Mouse (Mus musculus) forebrain, embryonic 15.5 days (tissue): ENCODE results near the gene Prkca. TPM values are rescaled to one million over a fixed set of nuclear protein-coding genes. Genes with fewer than 3 reads are reported as not detected.

ENCODE experiments used
- ATAC-seq: fragments of 200-750 bp; cut with Nextera tagmentation; replicated peaks from 2 replicates; pipeline ENCODE4 v1.8.0; 2017; ENCODE audit warnings: mild to moderate bottlenecking, moderate TSS enrichment, moderate library complexity
- H3K27ac ChIP-seq: fragments of 300-500 bp; sonication (generic); replicated peaks from 2 replicates; pipeline ENCODE4 v1.5.1; 2015; ENCODE audit warnings: mild to moderate bottlenecking, inconsistent platforms
- H3K27me3 ChIP-seq: fragments of 300-500 bp; sonication (generic); 2 replicates; pipeline ENCODE4 v1.6.1; 2015; ENCODE audit warnings: inconsistent platforms
- H3K36me3 ChIP-seq: fragments of 300-500 bp; sonication (generic); 2 replicates; pipeline ENCODE4 v1.6.1; 2015; ENCODE audit warnings: mild to moderate bottlenecking, inconsistent platforms
- H3K4me1 ChIP-seq: fragments of 300-500 bp; sonication (generic); 2 replicates; pipeline ENCODE4 v1.6.1; 2015; ENCODE audit warnings: inconsistent platforms
- H3K4me2 ChIP-seq: fragments of 300-500 bp; sonication (generic); replicated peaks from 2 replicates; pipeline ENCODE4 v1.6.1; 2015; ENCODE audit warnings: mild to moderate bottlenecking, inconsistent platforms
- H3K4me3 ChIP-seq: fragments of 300-500 bp; sonication (generic); 2 replicates; pipeline ENCODE4 v1.5.1; 2015; ENCODE audit warnings: mild to moderate bottlenecking, inconsistent platforms
- H3K9ac ChIP-seq: fragments of 300-500 bp; sonication (generic); replicated peaks from 2 replicates; pipeline ENCODE4 v1.6.1; 2015; ENCODE audit warnings: mild to moderate bottlenecking, inconsistent platforms
- H3K9me3 ChIP-seq: fragments of 300-500 bp; sonication (generic); 2 replicates; pipeline ENCODE4 v1.6.1; 2016; ENCODE audit warnings: inconsistent platforms
- whole genome bisulfite sequencing: fragments of 180-500 bp; shearing (Covaris S2); methylation state at CpG from one replicate; pipeline ENCODE4 v1.1.7; 2015; ENCODE audit warnings: mixed read lengths; 5-methylcytosine and 5-hydroxymethylcytosine counted together
- microRNA-seq: library from miRNA; unstranded; fragments of <30 nt; microRNA quantifications from one replicate; pipeline ENCODE4, GENCODE M21; 2016
- polyA plus RNA-seq: library from polyadenylated mRNA; unstranded; fragments of >200 nt; fragmentation: Nextera tagmentation; extraction: Ambion mirVana; gene quantifications from 2 replicates; pipeline ENCODE4 v1.2.1, GENCODE M21; 2015

The Prkca gene
- polyA plus RNA-seq, 1 experiment from 2014 or later = 8.0 TPM

DNA sequence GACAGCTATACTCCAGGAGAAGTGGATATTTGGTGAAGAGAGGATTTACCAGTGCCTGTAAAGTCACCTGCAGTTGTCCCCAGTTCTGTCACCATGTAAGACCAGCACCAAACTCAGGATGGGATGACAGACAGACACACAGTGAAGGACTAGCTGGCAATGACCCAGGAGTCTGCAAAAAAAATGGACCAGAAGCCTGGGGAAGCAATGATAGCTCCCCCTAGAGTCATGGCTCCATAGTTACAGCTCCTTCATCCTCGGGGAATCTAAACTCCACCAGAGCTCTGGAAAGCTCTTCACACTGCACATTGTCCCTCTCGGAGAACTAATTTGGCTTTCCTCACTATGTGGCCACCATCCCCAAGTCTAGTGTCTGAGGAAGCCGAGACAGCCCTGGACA lies 430.4 kb downstream of the Prkca start:
- no peak overlapping the region for H3K27ac ChIP-seq
- H3K4me3 ChIP-seq = no peak overlapping the region
- no peak overlapping the region for H3K4me2 ChIP-seq
- H3K27me3 ChIP-seq = peaks cover 11% of the 10 kb centered on the region; the same call in 1 of the 2 replicates
- H3K9ac ChIP-seq = no peak overlapping the region
- no peak for ATAC-seq
- no peaks in the 10 kb centered on the region for H3K9me3 ChIP-seq
- no peaks in the 10 kb centered on the region for H3K36me3 ChIP-seq
- H3K4me1 ChIP-seq = peaks cover 23% of the 10 kb centered on the region
- WGBS = 48% methylated on average over 3 of the region's 3 CpGs

- Histone ChIP-seq H3K9me3 (no peaks in the 10 kb centered on the region), H3K4me3 (no peak overlapping the region), H3K36me3 (no peaks in the 10 kb centered on the region), H3K4me1 (peaks cover 15% of the 10 kb centered on the region; the same call in 1 of the 2 replicates), H3K27ac (no peak overlapping the region), H3K27me3 (no peaks in the 10 kb centered on the region), H3K4me2 (no peak overlapping the region), H3K9ac (no peak overlapping the region)
- ATAC-seq = no peak
- 47% methylated on average over 9 of the region's 9 CpGs for WGBS
These were observed 438.4 kb downstream of the Prkca start for GRCm38 (mm10) chr11:107905364-107905763.

DNA sequence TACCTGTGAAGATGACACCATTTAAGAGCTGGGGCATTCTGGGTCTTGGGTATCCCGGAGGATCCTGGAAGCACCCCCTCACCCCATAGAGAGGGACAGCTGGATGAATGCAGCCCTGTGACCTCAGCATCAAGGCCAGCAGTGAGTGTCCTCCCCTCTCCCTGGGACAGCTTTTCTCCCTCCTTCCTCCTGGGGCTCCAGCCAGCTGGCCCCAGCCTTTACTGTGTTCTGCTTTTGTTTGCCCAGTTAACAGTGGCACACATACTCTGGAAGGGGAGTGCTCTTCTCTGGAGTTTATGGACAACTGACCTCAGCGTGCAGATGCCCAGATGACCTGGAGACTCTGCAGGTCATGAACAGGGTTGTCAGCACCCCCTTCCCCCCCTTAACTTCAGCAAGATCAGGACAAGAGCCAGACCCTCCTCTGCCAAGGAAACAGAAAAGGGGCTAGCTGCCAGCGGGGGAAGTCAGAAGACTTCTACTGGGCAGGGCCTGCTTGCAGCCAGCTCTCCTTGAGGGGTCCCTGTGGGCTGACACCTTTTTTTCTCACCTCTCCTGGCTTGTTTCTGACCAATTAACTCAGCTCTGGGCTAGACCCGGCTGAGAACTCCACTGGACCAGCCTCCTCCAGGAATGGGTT lies 439.6 kb downstream of the Prkca start:
- WGBS = 44% methylated on average over 4 of the region's 4 CpGs
- H3K9ac ChIP-seq = no peak overlapping the region
- no peaks in the 10 kb centered on the region for H3K36me3 ChIP-seq
- H3K27ac ChIP-seq = no peak overlapping the region
- ATAC-seq = no peak
- peaks cover 15% of the 10 kb centered on the region; the same call in 1 of the 2 replicates for H3K4me1 ChIP-seq
- H3K4me2 ChIP-seq = no peak overlapping the region
- no peak overlapping the region for H3K4me3 ChIP-seq
- H3K27me3 ChIP-seq = no peaks in the 10 kb centered on the region
- H3K9me3 ChIP-seq = no peaks in the 10 kb centered on the region

DNA sequence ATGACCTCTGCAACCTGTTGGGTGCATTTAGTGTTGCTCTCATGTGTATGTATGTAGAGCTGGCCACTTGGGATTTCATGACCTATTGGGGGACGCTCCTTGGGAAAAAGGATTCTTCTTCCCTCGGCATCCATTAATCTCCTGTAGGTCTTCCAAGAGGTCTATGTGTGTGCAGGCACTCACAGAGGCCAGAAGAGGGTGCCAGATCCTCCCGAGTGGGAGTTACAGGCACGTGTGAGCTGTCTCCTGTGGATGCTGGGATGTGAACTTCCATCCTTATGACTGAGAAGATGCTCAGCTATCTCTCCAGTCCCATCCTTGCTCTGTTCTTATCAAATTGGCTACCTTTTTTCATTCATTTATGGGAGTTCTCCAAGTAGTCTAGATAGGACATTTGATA lies 443.3 kb downstream of the Prkca start:
- ATAC-seq = no peak
- 34% methylated on average over 4 of the region's 4 CpGs for WGBS
- H3K9ac ChIP-seq = no peak overlapping the region
- H3K4me3 ChIP-seq = no peak overlapping the region
- no peaks in the 10 kb centered on the region for H3K36me3 ChIP-seq
- H3K9me3 ChIP-seq = no peaks in the 10 kb centered on the region
- no peak overlapping the region for H3K27ac ChIP-seq
- H3K4me1 ChIP-seq = peaks cover 12% of the 10 kb centered on the region; the same call in 1 of the 2 replicates
- H3K27me3 ChIP-seq = no peaks in the 10 kb centered on the region
- H3K4me2 ChIP-seq = no peak overlapping the region

DNA sequence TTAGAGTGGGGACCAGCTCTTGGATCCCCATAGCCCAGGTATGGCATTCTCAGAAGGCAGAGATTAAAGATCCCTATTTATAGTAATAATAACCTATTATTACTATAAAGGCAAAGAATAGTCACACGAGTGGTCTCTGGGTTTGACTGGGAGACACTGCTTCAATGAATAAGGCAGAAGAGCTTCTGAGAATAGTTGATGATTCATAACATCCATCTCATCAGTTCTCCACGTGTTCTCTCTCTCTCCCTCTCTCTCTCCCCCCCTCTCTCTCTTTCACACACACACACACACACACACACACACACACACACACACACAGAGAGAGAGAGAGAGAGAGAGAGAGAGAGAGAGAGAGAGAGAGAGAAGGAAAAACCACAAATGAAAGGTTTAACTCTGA lies 445.0 kb downstream of the Prkca start:
- no peaks in the 10 kb centered on the region for H3K9me3 ChIP-seq
- no peaks in the 10 kb centered on the region for H3K27me3 ChIP-seq
- 60% methylated on average over 2 of the region's 2 CpGs for WGBS
- H3K4me2 ChIP-seq = no peak overlapping the region
- no peak overlapping the region for H3K27ac ChIP-seq
- no peaks in the 10 kb centered on the region for H3K4me1 ChIP-seq
- ATAC-seq = no peak
- no peak overlapping the region for H3K9ac ChIP-seq
- H3K36me3 ChIP-seq = no peaks in the 10 kb centered on the region
- no peak overlapping the region for H3K4me3 ChIP-seq

DNA sequence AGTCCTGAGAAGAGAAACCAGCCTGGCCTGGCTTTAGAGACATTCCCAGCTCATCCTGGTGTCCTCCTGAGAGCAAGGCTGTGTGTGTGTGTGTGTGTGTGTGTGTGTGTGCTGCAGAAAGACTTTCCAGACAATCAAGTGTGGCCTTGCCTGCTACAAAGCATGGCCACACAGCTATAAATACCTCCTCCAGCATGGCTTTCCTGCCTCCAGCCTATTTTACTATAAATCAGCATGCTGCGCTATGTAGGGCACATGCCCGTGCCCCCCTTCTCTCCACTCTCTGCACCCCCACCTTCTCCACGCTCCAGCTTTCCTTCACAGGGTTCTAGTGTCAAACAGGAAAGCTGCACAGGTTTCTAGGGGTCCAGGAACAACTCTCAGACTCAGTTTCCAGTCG lies 448.1 kb downstream of the Prkca start:
- Histone ChIP-seq H3K27me3 (no peaks in the 10 kb centered on the region), H3K9ac (no peak overlapping the region), H3K4me3 (no peak overlapping the region), H3K27ac (no peak overlapping the region), H3K9me3 (no peaks in the 10 kb centered on the region), H3K4me1 (no peaks in the 10 kb centered on the region), H3K36me3 (no peaks in the 10 kb centered on the region), H3K4me2 (no peak overlapping the region)
- WGBS = 71% methylated on average over 4 of the region's 4 CpGs
- ATAC-seq = no peak

DNA sequence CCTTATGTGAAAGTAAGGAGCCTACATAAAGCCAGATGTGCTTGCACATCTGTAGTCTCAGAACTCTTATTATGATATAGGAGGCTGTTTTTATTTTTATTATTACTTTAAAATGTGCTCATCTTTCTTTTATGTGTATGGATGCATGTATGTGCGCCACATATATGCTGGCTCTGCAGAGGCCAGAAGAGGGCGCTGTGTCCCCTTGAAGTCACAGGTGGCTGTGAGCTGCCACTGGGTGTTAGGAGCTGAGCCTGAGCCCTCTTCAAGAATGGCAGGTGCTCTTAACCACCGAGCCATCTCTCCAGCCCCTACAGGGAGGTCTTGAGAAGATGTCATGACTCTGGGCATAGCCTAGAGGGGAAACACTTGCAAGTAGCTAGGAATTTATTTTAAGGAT lies 452.4 kb downstream of the Prkca start:
- ATAC-seq = no peak
- Histone ChIP-seq H3K36me3 (no peaks in the 10 kb centered on the region), H3K9ac (no peak overlapping the region), H3K4me2 (no peak overlapping the region), H3K9me3 (no peaks in the 10 kb centered on the region), H3K4me3 (no peak overlapping the region), H3K27ac (no peak overlapping the region), H3K27me3 (no peaks in the 10 kb centered on the region), H3K4me1 (no peaks in the 10 kb centered on the region)
- 75% methylated on average over 3 of the region's 3 CpGs for WGBS

DNA sequence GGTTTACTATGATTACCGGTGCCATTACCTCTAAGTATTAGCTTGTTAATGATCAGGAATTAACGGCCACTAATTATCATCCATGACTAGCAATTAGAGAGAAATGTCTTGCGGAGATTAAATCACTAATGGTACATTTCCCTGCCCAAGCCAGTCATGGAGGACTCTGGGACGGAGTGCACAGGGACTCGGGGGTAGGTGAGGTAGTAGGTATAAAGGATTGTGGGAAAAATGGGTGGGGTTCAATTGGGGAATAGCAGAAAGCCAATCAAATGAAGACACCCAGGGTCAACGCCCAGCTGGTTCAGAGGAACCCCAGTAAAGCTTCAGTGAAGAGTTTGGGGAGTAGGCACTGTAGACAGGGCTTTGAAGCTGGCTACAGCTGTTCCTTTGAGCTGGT lies 456.4 kb downstream of the Prkca start:
- Histone ChIP-seq H3K4me3 (no peak overlapping the region), H3K4me2 (no peak overlapping the region), H3K36me3 (no peaks in the 10 kb centered on the region), H3K9me3 (no peaks in the 10 kb centered on the region), H3K4me1 (no peaks in the 10 kb centered on the region), H3K9ac (no peak overlapping the region), H3K27ac (no peak overlapping the region), H3K27me3 (no peaks in the 10 kb centered on the region)
- WGBS = 45% methylated on average over 6 of the region's 6 CpGs
- no peak for ATAC-seq

Small RNAs within 50 kb of the gene (microRNA-seq; reads per million reads assigned to microRNA genes)
- gene Mir7223 = not detected

Other genes with a start within 250 kb of the Prkca start
- 1.3 TPM in 1 of 2 replicates, not detected in the other for gene Apoh, start 574 bp downstream of the Prkca start, polyA plus RNA-seq
- gene Cep112, start 81.3 kb upstream of the Prkca start, polyA plus RNA-seq = 15.0 and 17.6 TPM in 2 replicates